Mouse (Mus musculus): ENCODE data around the gene Wdr93. TPM values are rescaled to one million over a fixed set of nuclear protein-coding genes. Genes with fewer than 3 reads are reported as not detected.

Wdr93 gene
- polyA plus RNA-seq (2015; fragmentation: Nextera tagmentation; extraction: Ambion mirVana): 0.07 and 0.09 TPM in 2 replicates

GRCm38 (mm10) chr7:79742659-79743536 lies at the start of gene Wdr93, which contains the start of gene Pex11a:
Gene Wdr93 (plus strand): TSS chr7:79743163.
Gene Pex11a (minus strand): TSS chr7:79743131.
- Histone ChIP-seq H3K4me2 (ENCODE audit: low read depth, low read length) (peak within 1 kb of the TSS; percentile 92), H3K4me1 (ENCODE audit: control insufficient read depth, low read depth, low read length) (peaks cover 8% of the 10 kb centered on the region), H3K4me3 (ENCODE audit: low read depth, low read length) (peak within 1 kb of the TSS; percentile 69), H3K27me3 (ENCODE audit: control insufficient read depth, insufficient read depth, low read depth, low read length) (no peaks in the 10 kb centered on the region), H3K36me3 (ENCODE audit: control insufficient read depth, insufficient read depth) (no peaks in the 10 kb centered on the region), H3K9me3 (replicated peaks; ENCODE audit: control insufficient read depth, low read length) (no peaks in the 10 kb centered on the region), H3K27ac (ENCODE audit: low read length) (no peak within 1 kb of the TSS), H3K9ac (ENCODE audit: low read depth, low read length) (peak within 1 kb of the TSS; percentile 62)
- WGBS (ENCODE audit: insufficient replicate concordance): 2% methylated on average over 46 of the region's 46 CpGs
- ATAC-seq (ENCODE audit: low read depth): peak; percentile 78

DNA sequence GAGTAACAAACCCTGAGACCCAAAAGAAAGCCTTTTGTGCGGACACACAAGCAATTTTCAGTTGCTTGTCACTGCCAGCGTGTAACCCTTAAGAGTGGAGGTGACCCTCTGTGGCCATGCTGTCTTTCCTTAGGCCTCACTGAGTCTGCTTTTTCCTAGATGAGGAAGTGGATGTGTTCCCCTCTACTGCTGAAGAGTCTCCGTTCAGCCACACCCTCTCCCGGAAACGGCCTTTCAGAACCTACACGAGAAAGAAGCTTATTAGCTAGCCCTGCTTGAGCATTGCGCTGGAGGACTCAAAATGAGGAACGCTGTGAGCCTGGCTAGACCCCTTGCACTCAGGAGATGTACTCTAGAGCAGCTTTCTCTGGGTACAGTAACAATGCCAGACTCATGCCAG lies 46.5 kb upstream of the Wdr93 start:
- Histone ChIP-seq H3K9me3 (replicated peaks; ENCODE audit: control insufficient read depth, low read length) (no peaks in the 10 kb centered on the region), H3K4me3 (ENCODE audit: low read depth, low read length) (no peak overlapping the region), H3K36me3 (ENCODE audit: control insufficient read depth, insufficient read depth) (peaks cover 69% of the 10 kb centered on the region), H3K27ac (ENCODE audit: low read length) (no peak overlapping the region), H3K4me1 (ENCODE audit: control insufficient read depth, low read depth, low read length) (no peaks in the 10 kb centered on the region), H3K9ac (ENCODE audit: low read depth, low read length) (no peak overlapping the region), H3K27me3 (ENCODE audit: control insufficient read depth, insufficient read depth, low read depth, low read length) (no peaks in the 10 kb centered on the region), H3K4me2 (ENCODE audit: low read depth, low read length) (no peak overlapping the region)
- WGBS (ENCODE audit: insufficient replicate concordance): 69% methylated on average over 8 of the region's 8 CpGs
- ATAC-seq (ENCODE audit: low read depth): peak; percentile 24; the same call in 1 of the 2 replicates

GRCm38 (mm10) chr7:79702755-79703154 lies 40.2 kb upstream of the Wdr93 start:
- ATAC-seq (ENCODE audit: low read depth): no peak
- WGBS (ENCODE audit: insufficient replicate concordance): 75% methylated on average over 16 of the region's 16 CpGs

GRCm38 (mm10) chr7:79705210-79705609 lies 37.8 kb upstream of the Wdr93 start:
- no peak overlapping the region for H3K4me2 ChIP-seq (ENCODE audit: low read depth, low read length)
- H3K9ac ChIP-seq (ENCODE audit: low read depth, low read length): no peak overlapping the region
- WGBS (ENCODE audit: insufficient replicate concordance): 57% methylated on average over 5 of the region's 5 CpGs
- no peaks in the 10 kb centered on the region for H3K9me3 ChIP-seq (replicated peaks; ENCODE audit: control insufficient read depth, low read length)
- H3K27me3 ChIP-seq (ENCODE audit: control insufficient read depth, insufficient read depth, low read depth, low read length): peaks cover 8% of the 10 kb centered on the region
- no peaks in the 10 kb centered on the region for H3K4me1 ChIP-seq (ENCODE audit: control insufficient read depth, low read depth, low read length)
- ATAC-seq (ENCODE audit: low read depth): no peak; the same call in 1 of the 2 replicates
- no peak overlapping the region for H3K27ac ChIP-seq (ENCODE audit: low read length)
- H3K36me3 ChIP-seq (ENCODE audit: control insufficient read depth, insufficient read depth): no peaks in the 10 kb centered on the region
- no peak overlapping the region for H3K4me3 ChIP-seq (ENCODE audit: low read depth, low read length)

More at GRCm38 (mm10) chr7:79702755-79703154, 40.2 kb upstream of the Wdr93 start:
- Histone ChIP-seq H3K27ac (ENCODE audit: low read length) (no peak overlapping the region), H3K4me1 (ENCODE audit: control insufficient read depth, low read depth, low read length) (no peaks in the 10 kb centered on the region), H3K36me3 (ENCODE audit: control insufficient read depth, insufficient read depth) (peaks cover 17% of the 10 kb centered on the region), H3K4me2 (ENCODE audit: low read depth, low read length) (no peak overlapping the region), H3K9ac (ENCODE audit: low read depth, low read length) (no peak overlapping the region), H3K4me3 (ENCODE audit: low read depth, low read length) (no peak overlapping the region), H3K9me3 (replicated peaks; ENCODE audit: control insufficient read depth, low read length) (no peaks in the 10 kb centered on the region), H3K27me3 (ENCODE audit: control insufficient read depth, insufficient read depth, low read depth, low read length) (no peaks in the 10 kb centered on the region)

- WGBS (ENCODE audit: insufficient replicate concordance): 2% methylated on average over 55 of the region's 55 CpGs
- H3K27me3 ChIP-seq (ENCODE audit: control insufficient read depth, insufficient read depth, low read depth, low read length): peaks cover 23% of the 10 kb centered on the region
- no peak for ATAC-seq (ENCODE audit: low read depth)
- no peak overlapping the region for H3K27ac ChIP-seq (ENCODE audit: low read length)
- no peak overlapping the region for H3K9ac ChIP-seq (ENCODE audit: low read depth, low read length)
- no peaks in the 10 kb centered on the region for H3K4me1 ChIP-seq (ENCODE audit: control insufficient read depth, low read depth, low read length)
- H3K4me2 ChIP-seq (ENCODE audit: low read depth, low read length): peak overlapping the region; percentile 60
- no peaks in the 10 kb centered on the region for H3K9me3 ChIP-seq (replicated peaks; ENCODE audit: control insufficient read depth, low read length)
- H3K4me3 ChIP-seq (ENCODE audit: low read depth, low read length): peak overlapping the region; percentile 45
- no peaks in the 10 kb centered on the region for H3K36me3 ChIP-seq (ENCODE audit: control insufficient read depth, insufficient read depth)
These were observed 32.8 kb upstream of the Wdr93 start for GRCm38 (mm10) chr7:79710130-79710607.

- Histone ChIP-seq H3K4me1 (ENCODE audit: control insufficient read depth, low read depth, low read length) (no peaks in the 10 kb centered on the region; the same call in 1 of the 2 replicates), H3K27me3 (ENCODE audit: control insufficient read depth, insufficient read depth, low read depth, low read length) (peaks cover 24% of the 10 kb centered on the region), H3K27ac (ENCODE audit: low read length) (no peak overlapping the region), H3K9me3 (replicated peaks; ENCODE audit: control insufficient read depth, low read length) (no peaks in the 10 kb centered on the region), H3K36me3 (ENCODE audit: control insufficient read depth, insufficient read depth) (no peaks in the 10 kb centered on the region), H3K4me3 (ENCODE audit: low read depth, low read length) (no peak overlapping the region), H3K9ac (ENCODE audit: low read depth, low read length) (no peak overlapping the region), H3K4me2 (ENCODE audit: low read depth, low read length) (no peak overlapping the region)
- ATAC-seq (ENCODE audit: low read depth): no peak
- WGBS (ENCODE audit: insufficient replicate concordance): 51% methylated on average over 17 of the region's 17 CpGs
These were observed 32.1 kb upstream of the Wdr93 start for GRCm38 (mm10) chr7:79710831-79711230.

- Histone ChIP-seq H3K27ac (ENCODE audit: low read length) (no peak within 1 kb of the TSS), H3K9me3 (replicated peaks; ENCODE audit: control insufficient read depth, low read length) (no peaks in the 10 kb centered on the region), H3K36me3 (ENCODE audit: control insufficient read depth, insufficient read depth) (no peaks in the 10 kb centered on the region), H3K9ac (ENCODE audit: low read depth, low read length) (peak within 1 kb of the TSS; percentile 13), H3K4me1 (ENCODE audit: control insufficient read depth, low read depth, low read length) (no peaks in the 10 kb centered on the region; the same call in 1 of the 2 replicates), H3K27me3 (ENCODE audit: control insufficient read depth, insufficient read depth, low read depth, low read length) (peaks cover 18% of the 10 kb centered on the region), H3K4me3 (ENCODE audit: low read depth, low read length) (peak within 1 kb of the TSS; percentile 63), H3K4me2 (ENCODE audit: low read depth, low read length) (peak within 1 kb of the TSS; percentile 66)
- WGBS (ENCODE audit: insufficient replicate concordance): 1% methylated on average over 53 of the region's 55 CpGs
- ATAC-seq (ENCODE audit: low read depth): peak; percentile 73
These were observed 27.6 kb upstream of the Wdr93 start, which contains the start of gene Kif7 for GRCm38 (mm10) chr7:79715187-79715981. Gene Kif7 (minus strand): TSS chr7:79715720.

DNA sequence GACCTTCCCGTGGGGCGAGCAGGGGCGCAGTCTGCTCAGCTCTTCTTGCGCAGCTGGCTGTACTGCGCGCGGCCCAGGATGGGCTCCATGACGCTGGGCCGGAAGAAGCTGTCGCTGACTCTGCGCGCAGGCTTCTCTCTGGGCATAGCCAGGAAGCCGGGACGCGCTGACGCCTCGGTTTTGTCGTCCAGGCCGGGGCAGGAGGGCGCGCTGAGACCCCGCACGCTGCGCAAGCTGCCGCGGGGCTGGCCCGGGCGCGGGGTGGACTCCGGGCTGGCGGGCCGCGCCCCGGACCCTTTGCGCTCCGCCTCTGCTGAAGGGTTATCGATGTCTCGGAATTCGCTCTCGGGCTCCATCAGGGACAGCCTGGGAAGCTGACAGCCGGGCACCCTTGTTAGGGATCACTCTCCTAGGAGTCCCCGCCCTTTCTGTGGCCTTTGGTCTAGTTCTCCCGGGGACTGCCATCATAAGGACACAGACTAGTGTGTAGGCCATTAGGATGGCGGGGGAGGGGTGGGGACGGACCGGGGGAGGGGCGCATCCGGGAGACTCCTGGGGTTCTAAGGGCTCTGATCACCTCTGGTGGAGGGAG lies 21.5 kb upstream of the Wdr93 start:
- no peaks in the 10 kb centered on the region for H3K9me3 ChIP-seq (replicated peaks; ENCODE audit: control insufficient read depth, low read length)
- H3K36me3 ChIP-seq (ENCODE audit: control insufficient read depth, insufficient read depth): no peaks in the 10 kb centered on the region
- peak overlapping the region; percentile 52 for H3K4me3 ChIP-seq (ENCODE audit: low read depth, low read length)
- peaks cover 18% of the 10 kb centered on the region for H3K27me3 ChIP-seq (ENCODE audit: control insufficient read depth, insufficient read depth, low read depth, low read length)
- H3K4me1 ChIP-seq (ENCODE audit: control insufficient read depth, low read depth, low read length): no peaks in the 10 kb centered on the region
- WGBS (ENCODE audit: insufficient replicate concordance): under 1% methylated on average over 47 of the region's 48 CpGs
- peak overlapping the region; percentile 28; the same call in 1 of the 2 replicates for H3K9ac ChIP-seq (ENCODE audit: low read depth, low read length)
- ATAC-seq (ENCODE audit: low read depth): peak; percentile 43; the same call in 1 of the 2 replicates
- peak overlapping the region; percentile 58 for H3K4me2 ChIP-seq (ENCODE audit: low read depth, low read length)
- no peak overlapping the region for H3K27ac ChIP-seq (ENCODE audit: low read length)
